Mouse (Mus musculus) heart, adult 2 months (tissue): ENCODE data around the gene Aldh3b3.

ENCODE experiments used
- EP300 ChIP-seq: fragments of 200-500 bp; IDR thresholded peaks from 2 replicates; pipeline ENCODE4 v1.6.1; 2011; ENCODE audit warnings: low read depth, low read length, control low read depth; ENCODE audit not compliant: insufficient read depth
- POLR2A ChIP-seq: fragments of 200-500 bp; IDR thresholded peaks from 2 replicates; pipeline ENCODE4 v1.6.1; 2011; ENCODE audit warnings: mild to moderate bottlenecking, low read depth, low read length, control low read depth; ENCODE audit not compliant: insufficient read depth

DNA sequence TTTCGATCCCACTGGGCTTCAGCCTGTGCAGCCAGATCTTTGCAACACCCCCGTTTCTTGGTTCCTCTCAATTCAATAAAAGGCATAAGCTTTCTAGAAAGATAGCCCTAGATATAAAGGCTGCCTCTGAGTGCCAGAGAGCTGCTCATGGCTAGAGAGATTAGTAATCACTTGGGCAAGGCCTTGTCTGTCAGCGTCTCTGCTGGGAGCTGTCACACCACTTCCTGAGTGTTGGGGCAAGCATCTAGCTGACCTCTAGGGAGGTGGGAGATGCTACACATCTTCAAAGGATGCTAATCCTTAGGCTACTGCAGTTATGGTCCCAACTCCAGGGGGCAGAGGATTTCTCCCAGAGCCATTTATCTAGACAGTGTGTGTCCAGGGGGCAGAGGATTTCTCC lies 8.8 kb downstream of the Aldh3b3 start:
- TF ChIP-seq POLR2A, result no peak
- no peak for TF ChIP-seq EP300
